Mouse (Mus musculus) lung, postnatal 0 days (tissue): ENCODE results near the gene Gpr161.

Experiments used
- CTCF ChIP-seq: IDR thresholded peaks from 2 replicates; pipeline ENCODE4 v1.5.1; 2016; ENCODE audit warnings: antibody characterized with exemption, mild to moderate bottlenecking
- EP300 ChIP-seq: IDR thresholded peaks from 2 replicates; pipeline ENCODE4 v1.6.1; 2016; ENCODE audit warnings: antibody characterized with exemption, mild to moderate bottlenecking, control low read depth

GRCm38 (mm10) chr1:165327831-165328230 lies 32.2 kb downstream of the Gpr161 start:
- no peak for TF ChIP-seq CTCF
- TF ChIP-seq EP300: no peak
